Mouse (Mus musculus) lung, embryonic 14.5 days (tissue): ENCODE measurements around the gene Tmem74b. TPM values are rescaled to one million over a fixed set of nuclear protein-coding genes. Genes with fewer than 3 reads are reported as not detected.

ENCODE experiments used
- ATAC-seq: fragments of 200-750 bp; cut with Nextera tagmentation; 2 replicates; pipeline ENCODE4 v1.8.0; 2017; ENCODE audit warnings: mild to moderate bottlenecking, moderate TSS enrichment, moderate library complexity; ENCODE audit not compliant: insufficient read depth
- DNase-seq: peaks from one replicate; pipeline ENCODE4 v3.0.0-alpha.2; 2015
- H3K27ac ChIP-seq: fragments of 300-500 bp; sonication (generic); 2 replicates; pipeline ENCODE4 v1.5.1; 2014; ENCODE audit warnings: low read depth, mild to moderate bottlenecking, moderate library complexity
- H3K27me3 ChIP-seq: fragments of 300-500 bp; sonication (generic); 2 replicates; pipeline ENCODE4 v1.6.1; 2014; ENCODE audit warnings: low read length, control low read depth; ENCODE audit not compliant: insufficient read depth
- H3K36me3 ChIP-seq: fragments of 300-500 bp; sonication (generic); 2 replicates; pipeline ENCODE4 v1.6.1; 2014; ENCODE audit warnings: control low read depth; ENCODE audit not compliant: insufficient read depth
- H3K4me1 ChIP-seq: fragments of 300-500 bp; sonication (generic); 2 replicates; pipeline ENCODE4 v1.6.1; 2014; ENCODE audit warnings: antibody characterized with exemption, control low read depth; ENCODE audit not compliant: insufficient read depth
- H3K4me2 ChIP-seq: fragments of 300-500 bp; sonication (generic); 2 replicates; pipeline ENCODE4 v1.6.1; 2014; ENCODE audit warnings: mild to moderate bottlenecking
- H3K4me3 ChIP-seq: fragments of 300-500 bp; sonication (generic); 2 replicates; pipeline ENCODE4 v1.5.1; 2014; ENCODE audit warnings: low read depth, low read length
- H3K9ac ChIP-seq: fragments of 300-500 bp; sonication (generic); 2 replicates; pipeline ENCODE4 v1.6.1; 2014
- H3K9me3 ChIP-seq: fragments of 300-500 bp; sonication (generic); 2 replicates; pipeline ENCODE4 v1.6.1; 2016; ENCODE audit warnings: low read depth, low read length, control low read depth
- CTCF ChIP-seq: IDR thresholded peaks from 2 replicates; pipeline ENCODE4 v1.5.1; 2016; ENCODE audit warnings: antibody characterized with exemption, low read depth
- WGBS: fragments of 180-500 bp; shearing (Covaris S2); extraction: QIAGEN DNeasy Blood & Tissue Kit; methylation state at CpG from one replicate; pipeline ENCODE4 v1.1.7; 2014; 5-methylcytosine and 5-hydroxymethylcytosine counted together
- polyA plus RNA-seq: library from polyadenylated mRNA; unstranded; fragments of >200 nt; fragmentation: Nextera tagmentation; extraction: Ambion mirVana; gene quantifications from 2 replicates; pipeline ENCODE4 v1.2.1, GENCODE M21; 2014

Tmem74b gene
- polyA plus RNA-seq, 1 experiment from 2014 or later = 1.9 TPM

GRCm38 (mm10) chr2:151742084-151742483 is 40.3 kb downstream of the Tmem74b start:
- DNase-seq (no peak), ATAC-seq (no peak)
- no peak for TF ChIP-seq CTCF
- 95% methylated on average over 1 of the region's 1 CpGs for WGBS
- no peak overlapping the region for H3K27ac ChIP-seq
- no peak overlapping the region for H3K4me2 ChIP-seq
- H3K27me3 ChIP-seq = no peaks in the 10 kb centered on the region
- H3K4me1 ChIP-seq = peaks cover 4% of the 10 kb centered on the region; the same call in 1 of the 2 replicates
- H3K9ac ChIP-seq = no peak overlapping the region
- H3K36me3 ChIP-seq = no peaks in the 10 kb centered on the region
- no peak overlapping the region for H3K4me3 ChIP-seq
- no peaks in the 10 kb centered on the region for H3K9me3 ChIP-seq

- H3K4me1 ChIP-seq = peaks cover 4% of the 10 kb centered on the region; the same call in 1 of the 2 replicates
- DNase-seq (no peak), ATAC-seq (no peak)
- no peaks in the 10 kb centered on the region for H3K9me3 ChIP-seq
- TF ChIP-seq CTCF = no peak
- no peaks in the 10 kb centered on the region for H3K36me3 ChIP-seq
- no peak overlapping the region for H3K27ac ChIP-seq
- no peak overlapping the region for H3K9ac ChIP-seq
- 49% methylated on average over 6 of the region's 6 CpGs for WGBS
- H3K4me2 ChIP-seq = no peak overlapping the region
- H3K4me3 ChIP-seq = no peak overlapping the region
- H3K27me3 ChIP-seq = no peaks in the 10 kb centered on the region
These were observed 41.3 kb downstream of the Tmem74b start for GRCm38 (mm10) chr2:151742850-151743679.

- no peak within 1 kb of the TSS for H3K27ac ChIP-seq
- ATAC-seq (no peak), DNase-seq (no peak)
- H3K9me3 ChIP-seq = no peaks in the 10 kb centered on the region
- no peak for TF ChIP-seq CTCF
- H3K4me3 ChIP-seq = no peak within 1 kb of the TSS
- H3K4me1 ChIP-seq = peaks cover 4% of the 10 kb centered on the region; the same call in 1 of the 2 replicates
- H3K4me2 ChIP-seq = no peak within 1 kb of the TSS
- H3K27me3 ChIP-seq = no peaks in the 10 kb centered on the region
- H3K36me3 ChIP-seq = no peaks in the 10 kb centered on the region
- no peak within 1 kb of the TSS for H3K9ac ChIP-seq
These were observed 42.0 kb downstream of the Tmem74b start, which contains the start of gene Psmf1 for GRCm38 (mm10) chr2:151743845-151744244. Gene Psmf1, minus strand, starts transcription at chr2:151744186.

GRCm38 (mm10) chr2:151747847-151748705 is 46.3 kb downstream of the Tmem74b start:
- H3K4me3 ChIP-seq = no peak overlapping the region
- H3K27me3 ChIP-seq = no peaks in the 10 kb centered on the region
- H3K4me2 ChIP-seq = no peak overlapping the region
- no peaks in the 10 kb centered on the region for H3K9me3 ChIP-seq
- DNase-seq = peak; percentile 86
- H3K36me3 ChIP-seq = no peaks in the 10 kb centered on the region
- no peaks in the 10 kb centered on the region for H3K4me1 ChIP-seq
- TF ChIP-seq CTCF = peak; percentile 85
- no peak overlapping the region for H3K9ac ChIP-seq
- no peak overlapping the region for H3K27ac ChIP-seq
- ATAC-seq = peak; percentile 69
- WGBS = 40% methylated on average over 19 of the region's 19 CpGs

GRCm38 (mm10) chr2:151751330-151751729 is 49.5 kb downstream of the Tmem74b start:
- Histone ChIP-seq H3K27ac (no peak overlapping the region), H3K4me3 (no peak overlapping the region), H3K27me3 (no peaks in the 10 kb centered on the region), H3K9me3 (no peaks in the 10 kb centered on the region), H3K4me2 (no peak overlapping the region), H3K9ac (no peak overlapping the region), H3K4me1 (no peaks in the 10 kb centered on the region), H3K36me3 (no peaks in the 10 kb centered on the region)
- 59% methylated on average over 5 of the region's 5 CpGs for WGBS
- TF ChIP-seq CTCF = no peak
- no peak for ATAC-seq
- DNase-seq = no peak

GRCm38 (mm10) chr2:151756277-151757061 is 54.7 kb downstream of the Tmem74b start:
- no peaks in the 10 kb centered on the region for H3K36me3 ChIP-seq
- no peak overlapping the region for H3K4me3 ChIP-seq
- no peak overlapping the region for H3K27ac ChIP-seq
- no peak for TF ChIP-seq CTCF
- H3K4me1 ChIP-seq = no peaks in the 10 kb centered on the region
- no peaks in the 10 kb centered on the region for H3K9me3 ChIP-seq
- peak; percentile 60 for DNase-seq
- H3K4me2 ChIP-seq = no peak overlapping the region
- no peak overlapping the region for H3K9ac ChIP-seq
- ATAC-seq = no peak; the same call in 1 of the 2 replicates
- WGBS = 49% methylated on average over 9 of the region's 9 CpGs
- H3K27me3 ChIP-seq = no peaks in the 10 kb centered on the region
